Mouse (Mus musculus) heart, postnatal 0 days (tissue): ENCODE data around the gene Vmn1r230.

ENCODE experiments used
- CTCF ChIP-seq: IDR thresholded peaks from 2 replicates; pipeline ENCODE4 v1.5.1; 2016; ENCODE audit warnings: antibody characterized with exemption, control low read depth, low read depth
- EP300 ChIP-seq: IDR thresholded peaks from 2 replicates; pipeline ENCODE4 v1.6.1; 2016; ENCODE audit warnings: antibody characterized with exemption, low read depth

GRCm38 (mm10) chr17:20811255-20811654 lies 29.0 kb upstream of the Vmn1r230 start, which contains the start of gene Vmn1r229:
- no peak for TF ChIP-seq CTCF
- no peak for TF ChIP-seq EP300
